Mouse (Mus musculus): Measurements from ENCODE around the gene Nr1i3. TPM values are rescaled to one million over a fixed set of nuclear protein-coding genes. Genes with fewer than 3 reads are reported as not detected.
"Not testable (repeated sequence)": the region's sequence is repeated elsewhere in the genome, so short reads cannot be mapped to it uniquely, and the experiment has no call there.

Nr1i3 gene
- polyA plus RNA-seq, 1 experiment from 2014 or later: 0.52 TPM

DNA sequence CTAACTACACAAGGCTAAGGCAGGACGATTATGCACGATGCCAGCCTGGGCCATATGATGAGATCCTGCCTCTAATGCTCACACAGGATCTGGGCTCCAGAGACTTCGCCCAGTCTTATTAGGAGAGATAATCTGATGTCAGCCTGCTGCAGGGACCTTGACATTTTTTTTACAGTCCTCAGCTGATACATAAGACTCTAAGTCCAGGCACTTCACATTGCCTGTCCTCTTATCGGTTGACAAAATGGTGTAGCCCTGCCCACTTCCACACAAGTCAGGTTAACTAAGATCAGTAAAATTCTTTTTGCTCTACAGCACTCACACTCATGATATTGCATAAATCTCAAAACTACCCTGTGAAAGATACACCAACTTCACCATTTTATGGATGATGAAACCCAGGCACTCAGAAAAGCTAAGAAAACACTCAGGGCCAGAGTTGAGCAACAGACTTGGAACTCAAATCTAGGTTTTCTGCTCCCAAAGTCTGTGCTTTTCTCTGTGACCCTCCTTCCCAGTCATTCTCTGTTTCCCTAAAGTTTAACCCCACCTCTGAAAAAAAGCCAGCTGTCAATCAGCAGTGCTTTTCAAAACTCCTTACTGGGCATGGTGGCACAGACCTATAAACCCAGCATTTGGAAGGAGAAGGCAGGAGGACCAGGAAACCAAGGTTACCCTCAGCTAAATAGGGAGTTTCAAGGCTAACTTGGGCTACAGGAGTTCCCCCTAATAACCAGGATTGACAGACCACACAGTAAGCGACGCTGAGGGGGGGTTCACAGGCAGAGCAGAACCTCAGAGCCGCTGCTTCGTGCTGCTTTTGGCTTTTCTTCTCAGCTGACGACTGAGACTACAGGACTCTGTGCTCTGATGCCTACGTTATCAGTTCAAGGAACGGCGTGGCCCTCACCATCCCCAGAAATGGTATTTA lies 19.3 kb downstream of the Nr1i3 start:
- peak overlapping the region; percentile 71 for H3K27ac ChIP-seq
- no peaks in the 10 kb centered on the region for H3K9me3 ChIP-seq (replicated peaks)
- H3K4me3 ChIP-seq (replicated peaks): peak overlapping the region; percentile 36
- ATAC-seq (ENCODE audit: low read depth) (peak; percentile 71), DNase-seq (no peak)
- peak overlapping the region; percentile 47 for H3K9ac ChIP-seq
- 22% methylated on average over 12 of the region's 12 CpGs for WGBS (ENCODE audit: insufficient replicate concordance)
- H3K4me2 ChIP-seq: peak overlapping the region; percentile 41
- H3K36me3 ChIP-seq: peaks cover 44% of the 10 kb centered on the region
- 0 out of 2 replicates have a peak, but pooled peaks cover 3% of the 10 kb centered on the region for H3K27me3 ChIP-seq
- H3K4me1 ChIP-seq (replicated peaks): peaks cover 62% of the 10 kb centered on the region

DNA sequence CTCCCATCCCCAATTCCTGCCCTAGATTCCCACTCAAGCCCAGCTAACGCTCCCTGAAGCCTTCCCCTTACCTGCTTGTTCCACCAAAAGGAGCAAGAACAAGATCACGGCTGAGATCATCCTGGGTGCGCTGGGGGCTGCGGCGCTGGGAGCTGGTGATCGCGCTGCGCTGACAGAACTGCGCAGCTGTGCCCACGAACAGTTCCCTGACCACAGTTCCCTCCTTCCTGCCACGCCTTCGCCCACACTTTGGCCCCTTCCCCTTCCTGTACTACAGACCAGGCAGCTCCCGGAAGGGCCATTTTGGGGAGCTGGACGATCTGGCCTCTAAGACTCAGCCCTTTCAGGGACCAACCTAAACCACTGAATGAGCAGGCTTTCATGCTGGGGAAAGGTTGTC lies 20.4 kb downstream of the Nr1i3 start, which contains the start of gene Fcer1g:
TSS of gene Fcer1g (minus strand) at position 240 of the 400 bp plus-strand sequence.
- Histone ChIP-seq H3K27me3 (0 out of 2 replicates have a peak, but pooled peaks cover 3% of the 10 kb centered on the region), H3K9ac (peak within 1 kb of the TSS; percentile 47), H3K36me3 (peaks cover 55% of the 10 kb centered on the region), H3K4me3 (replicated peaks) (peak within 1 kb of the TSS; percentile 36), H3K27ac (peak within 1 kb of the TSS; percentile 71), H3K4me2 (peak within 1 kb of the TSS; percentile 41), H3K9me3 (replicated peaks) (no peaks in the 10 kb centered on the region), H3K4me1 (replicated peaks) (peaks cover 62% of the 10 kb centered on the region)
- ATAC-seq (ENCODE audit: low read depth) (no peak), DNase-seq (no peak)
- WGBS (ENCODE audit: insufficient replicate concordance): 28% methylated on average over 14 of the region's 14 CpGs

DNA sequence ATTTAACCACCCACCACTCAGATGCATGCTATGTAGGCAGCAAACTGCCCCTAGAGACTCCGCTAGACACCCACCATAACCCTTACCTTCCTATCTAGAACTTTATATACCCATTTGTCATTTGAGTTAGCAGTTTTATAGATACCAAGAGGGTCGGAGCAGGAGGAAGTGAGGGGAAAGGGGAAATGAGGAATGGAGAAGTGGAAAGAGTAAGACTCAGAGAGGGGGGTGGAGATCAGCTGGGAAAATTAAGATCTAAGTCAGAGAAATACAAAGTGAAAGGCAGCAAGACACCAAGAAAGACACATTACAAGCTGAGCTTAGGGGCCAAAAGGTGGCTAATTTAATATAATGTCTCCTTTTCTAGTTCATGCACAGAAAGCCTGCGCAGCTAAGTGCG lies 20.8 kb downstream of the Nr1i3 start:
- WGBS (ENCODE audit: insufficient replicate concordance): 68% methylated on average over 4 of the region's 4 CpGs
- ATAC-seq (ENCODE audit: low read depth) (no peak), DNase-seq (no peak)
- no peak overlapping the region for H3K9ac ChIP-seq
- no peak overlapping the region for H3K4me3 ChIP-seq (replicated peaks)
- H3K27ac ChIP-seq: peak overlapping the region; percentile 71; the same call in 1 of the 2 replicates
- 0 out of 2 replicates have a peak, but pooled peaks cover 3% of the 10 kb centered on the region for H3K27me3 ChIP-seq
- H3K36me3 ChIP-seq: peaks cover 57% of the 10 kb centered on the region
- no peaks in the 10 kb centered on the region for H3K9me3 ChIP-seq (replicated peaks)
- H3K4me1 ChIP-seq (replicated peaks): peaks cover 62% of the 10 kb centered on the region
- peak overlapping the region; percentile 41; the same call in 1 of the 2 replicates for H3K4me2 ChIP-seq

DNA sequence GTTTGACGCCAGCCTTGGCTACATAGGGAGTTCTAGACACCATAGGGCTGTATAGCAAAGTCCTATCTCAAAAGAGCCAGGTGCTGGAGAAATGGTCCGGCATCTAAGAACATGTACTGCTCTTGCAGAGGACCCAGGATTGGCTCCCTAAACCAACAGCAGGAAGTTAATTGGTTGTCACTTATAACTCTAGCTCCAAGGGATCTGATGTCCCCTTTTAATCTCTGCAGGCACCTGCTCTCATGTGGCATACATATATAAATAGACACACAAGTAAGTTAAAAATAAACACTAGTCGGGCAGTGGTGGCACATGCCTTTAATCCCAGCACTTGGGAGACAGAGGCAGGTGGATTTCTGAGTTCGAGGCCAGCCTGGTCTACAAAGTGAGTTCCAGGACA lies 22.0 kb downstream of the Nr1i3 start:
- H3K4me3 ChIP-seq (replicated peaks): no peak overlapping the region
- 72% methylated on average over 4 of the region's 4 CpGs for WGBS (ENCODE audit: insufficient replicate concordance)
- peaks cover 69% of the 10 kb centered on the region for H3K36me3 ChIP-seq
- no peak for ATAC-seq (ENCODE audit: low read depth)
- H3K4me2 ChIP-seq: no peak overlapping the region
- 0 out of 2 replicates have a peak, but pooled peaks cover 2% of the 10 kb centered on the region for H3K27me3 ChIP-seq
- no peak for DNase-seq
- H3K9ac ChIP-seq: no peak overlapping the region
- H3K27ac ChIP-seq: no peak overlapping the region
- H3K4me1 ChIP-seq (replicated peaks): peaks cover 57% of the 10 kb centered on the region
- H3K9me3 ChIP-seq (replicated peaks): no peaks in the 10 kb centered on the region

DNA sequence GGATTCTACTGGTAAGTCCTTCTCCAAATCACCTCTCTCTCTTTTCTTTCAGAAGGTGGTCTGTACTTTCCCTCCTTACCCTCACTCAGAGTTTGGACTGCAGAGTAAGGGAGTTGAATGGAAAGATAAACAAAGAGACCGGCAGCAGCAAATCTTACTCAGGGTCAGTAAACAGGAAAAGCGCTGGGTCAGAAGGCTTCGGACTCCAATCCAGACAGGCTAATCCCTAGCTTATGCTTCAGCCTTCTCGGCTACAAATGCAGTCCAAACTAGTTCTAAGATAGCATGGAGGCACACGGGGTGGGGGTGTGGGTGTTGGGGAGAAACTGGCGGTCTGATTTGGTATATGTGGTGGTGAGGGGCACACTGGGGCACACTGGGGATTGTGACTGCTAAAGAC lies 23.7 kb downstream of the Nr1i3 start:
- Histone ChIP-seq H3K27ac (peak overlapping the region; percentile 43; the same call in 1 of the 2 replicates), H3K36me3 (peaks cover 84% of the 10 kb centered on the region), H3K4me3 (replicated peaks) (no peak overlapping the region), H3K4me1 (replicated peaks) (peaks cover 44% of the 10 kb centered on the region), H3K4me2 (no peak overlapping the region), H3K9me3 (replicated peaks) (no peaks in the 10 kb centered on the region), H3K9ac (no peak overlapping the region), H3K27me3 (no peaks in the 10 kb centered on the region)
- ATAC-seq (ENCODE audit: low read depth) (no peak), DNase-seq (no peak)
- WGBS (ENCODE audit: insufficient replicate concordance): 81% methylated on average over 6 of the region's 6 CpGs

DNA sequence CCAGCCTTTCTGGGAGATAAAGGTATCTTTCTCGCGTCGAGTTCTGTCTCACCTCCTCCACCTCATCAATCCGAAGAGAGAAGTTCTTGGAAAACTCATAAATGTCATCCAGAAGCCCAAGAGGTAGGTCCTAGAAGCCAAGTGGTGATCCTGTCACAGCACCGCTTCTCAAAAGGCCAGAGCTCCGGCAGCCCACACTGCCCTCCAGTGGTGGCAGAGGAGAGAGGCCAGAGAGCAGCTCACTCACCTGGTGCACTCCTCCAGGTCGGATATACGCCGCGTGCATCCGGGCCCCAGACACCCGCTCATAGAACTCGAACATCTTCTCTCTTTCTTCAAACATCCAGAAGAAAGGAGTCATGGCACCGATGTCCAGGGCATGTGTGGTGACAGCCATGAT lies 24.7 kb downstream of the Nr1i3 start:
- Histone ChIP-seq H3K9ac (no peak overlapping the region), H3K4me3 (replicated peaks) (no peak overlapping the region), H3K27me3 (no peaks in the 10 kb centered on the region), H3K36me3 (peaks cover 94% of the 10 kb centered on the region), H3K27ac (no peak overlapping the region), H3K9me3 (replicated peaks) (no peaks in the 10 kb centered on the region), H3K4me1 (replicated peaks) (peaks cover 33% of the 10 kb centered on the region), H3K4me2 (no peak overlapping the region)
- peak; percentile 53 for DNase-seq
- peak; percentile 33; the same call in 1 of the 2 replicates for ATAC-seq (ENCODE audit: low read depth)
- 65% methylated on average over 14 of the region's 14 CpGs for WGBS (ENCODE audit: insufficient replicate concordance)

DNA sequence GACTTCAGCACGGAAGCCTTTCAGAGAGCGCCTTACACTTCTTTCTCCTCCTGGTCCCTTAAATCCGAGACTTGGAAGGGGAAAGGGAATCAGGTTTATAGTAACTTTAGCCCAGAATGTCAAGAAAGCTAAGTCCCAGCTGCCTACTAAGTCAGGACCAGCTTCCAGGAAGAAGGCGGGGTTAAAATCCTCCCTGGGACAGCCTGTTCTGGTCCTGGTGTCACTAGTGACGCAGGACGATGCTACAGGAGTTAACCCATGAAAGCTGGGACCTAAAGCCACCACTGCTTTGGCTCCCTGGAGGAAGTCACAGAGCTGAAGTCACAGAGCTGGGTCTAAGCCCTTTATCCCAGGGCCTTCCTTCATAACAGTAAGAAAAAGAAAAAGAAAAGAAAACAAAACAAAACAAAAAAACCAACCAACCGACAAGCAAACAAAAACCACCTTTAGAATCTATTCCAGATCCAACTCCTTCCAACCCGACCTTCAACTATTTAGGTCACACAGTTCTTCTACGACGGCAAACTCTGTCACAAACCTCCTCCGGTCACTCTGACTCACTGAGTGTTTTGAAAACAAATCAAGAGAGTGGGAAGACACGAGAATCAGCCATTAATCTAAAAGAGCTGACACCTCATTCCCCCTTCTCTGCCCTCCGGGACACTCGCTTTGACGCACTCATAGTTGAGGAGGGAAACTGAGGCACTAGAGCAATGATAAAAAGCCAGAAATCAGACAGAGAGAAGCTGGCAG lies 26.4 kb downstream of the Nr1i3 start:
- 77% methylated on average over 15 of the region's 15 CpGs for WGBS (ENCODE audit: insufficient replicate concordance)
- Histone ChIP-seq H3K4me2 (no peak overlapping the region), H3K36me3 (peaks cover 92% of the 10 kb centered on the region), H3K4me3 (replicated peaks) (no peak overlapping the region), H3K9ac (no peak overlapping the region), H3K4me1 (replicated peaks) (peaks cover 26% of the 10 kb centered on the region), H3K27ac (no peak overlapping the region), H3K27me3 (no peaks in the 10 kb centered on the region), H3K9me3 (replicated peaks) (no peaks in the 10 kb centered on the region)
- DNase-seq (no peak), ATAC-seq (ENCODE audit: low read depth) (no peak)

DNA sequence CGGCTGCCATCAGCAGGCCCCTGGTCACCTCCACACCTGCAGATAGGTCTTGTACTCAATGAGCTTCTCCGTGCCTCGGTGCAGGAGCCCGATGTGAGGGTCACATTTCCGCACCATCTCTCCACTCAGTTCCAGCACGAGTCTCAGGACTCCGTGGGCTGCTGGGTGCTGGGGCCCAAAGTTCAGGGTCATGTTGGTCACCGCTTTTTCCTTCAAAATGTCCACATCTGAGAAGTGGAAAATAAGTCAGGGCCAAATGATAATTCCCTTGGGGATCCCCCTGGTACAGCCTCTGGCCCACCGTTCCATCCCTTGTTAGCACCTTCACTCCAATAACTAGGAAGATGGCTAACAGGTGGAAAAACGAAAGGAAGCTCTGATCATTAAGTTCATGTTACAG lies 27.1 kb downstream of the Nr1i3 start:
- Histone ChIP-seq H3K4me2 (no peak overlapping the region), H3K36me3 (peaks cover 92% of the 10 kb centered on the region), H3K9ac (no peak overlapping the region), H3K27ac (no peak overlapping the region), H3K4me1 (replicated peaks) (peaks cover 28% of the 10 kb centered on the region), H3K27me3 (no peaks in the 10 kb centered on the region), H3K9me3 (replicated peaks) (no peaks in the 10 kb centered on the region), H3K4me3 (replicated peaks) (no peak overlapping the region)
- DNase-seq (no peak), ATAC-seq (ENCODE audit: low read depth) (no peak)
- 87% methylated on average over 10 of the region's 10 CpGs for whole genome bisulfite sequencing (ENCODE audit: insufficient replicate concordance)

DNA sequence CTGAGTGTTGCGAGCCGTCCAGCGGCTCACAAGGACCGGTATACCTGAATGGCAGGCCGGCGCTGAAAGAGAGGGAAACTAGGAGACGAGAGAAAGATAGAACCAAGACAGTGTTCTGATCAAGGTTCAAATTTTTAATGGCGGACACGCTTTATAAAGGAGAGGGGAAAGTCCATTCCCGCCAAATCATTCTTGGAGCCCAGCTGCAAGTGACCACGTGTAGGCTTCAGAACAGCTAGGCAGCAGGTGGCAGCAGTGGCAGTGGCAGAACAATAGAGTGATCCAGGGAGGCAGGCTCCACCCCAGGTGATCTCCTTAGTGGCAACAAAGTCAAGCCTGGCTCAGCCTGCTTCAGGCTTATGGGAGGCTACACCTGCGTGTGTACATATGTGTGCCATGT lies 28.2 kb downstream of the Nr1i3 start:
- not testable (repeated sequence) for H3K27ac ChIP-seq, DNase-seq
- H3K36me3 ChIP-seq: peaks cover 82% of the 10 kb centered on the region

DNA sequence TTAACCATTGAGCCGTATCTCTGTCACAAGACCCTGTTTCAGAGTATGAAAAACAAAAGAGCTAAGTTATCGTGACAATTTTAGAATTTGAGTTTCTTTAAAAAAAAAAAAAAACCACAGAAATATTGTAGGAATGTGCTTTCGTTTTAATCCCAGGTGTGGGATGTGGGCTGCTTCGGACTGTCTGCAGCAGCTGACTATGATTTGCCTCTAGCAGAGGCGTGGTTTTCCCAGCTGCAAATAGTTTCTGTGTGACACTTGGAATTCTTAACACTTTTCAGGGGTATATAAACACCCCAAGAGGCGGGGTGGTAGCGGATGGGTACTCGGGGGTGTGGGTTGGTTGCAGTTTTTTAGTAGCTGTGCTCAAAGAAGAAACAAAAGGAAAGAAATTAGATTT lies 31.6 kb downstream of the Nr1i3 start:
- H3K27ac ChIP-seq: peak overlapping the region; percentile 73; the same call in 1 of the 2 replicates
- H3K9ac ChIP-seq: peak overlapping the region; percentile 90; the same call in 1 of the 2 replicates
- peak overlapping the region; percentile 88; the same call in 1 of the 2 replicates for H3K4me2 ChIP-seq

More for the DNA sequence above, 28.2 kb downstream of the Nr1i3 start:
- not testable (repeated sequence) for ATAC-seq (ENCODE audit: low read depth); H3K4me2 ChIP-seq; H3K4me3 ChIP-seq (replicated peaks); H3K27me3 ChIP-seq; H3K9me3 ChIP-seq (replicated peaks); H3K9ac ChIP-seq
- peaks cover 34% of the 10 kb centered on the region for H3K4me1 ChIP-seq (replicated peaks)
- 84% methylated on average over 12 of the region's 12 CpGs for WGBS (ENCODE audit: insufficient replicate concordance)

More for the DNA sequence above, 31.6 kb downstream of the Nr1i3 start:
- H3K9me3 ChIP-seq (replicated peaks): no peaks in the 10 kb centered on the region
- peaks cover 50% of the 10 kb centered on the region for H3K36me3 ChIP-seq
- DNase-seq: no peak
- H3K27me3 ChIP-seq: peaks cover 14% of the 10 kb centered on the region
- peaks cover 37% of the 10 kb centered on the region for H3K4me1 ChIP-seq (replicated peaks)
- 80% methylated on average over 8 of the region's 8 CpGs for WGBS (ENCODE audit: insufficient replicate concordance)
- H3K4me3 ChIP-seq (replicated peaks): peak overlapping the region; percentile 83; the same call in 1 of the 2 replicates
- no peak for ATAC-seq (ENCODE audit: low read depth)

Measured in liver, embryonic 13.5 days (tissue).